Mouse (Mus musculus): ENCODE results near the gene Pom121.

GRCm38 (mm10) chr5:135433861-135434260 is 39.5 kb upstream of the Pom121 start:
- no peak for TF ChIP-seq CTCF (IDR thresholded peaks at IDR 0.05; ENCODE audit: low read depth, low read length)
- no peak for TF ChIP-seq POLR2AphosphoS5 (IDR thresholded peaks at IDR 0.05; ENCODE audit: insufficient replicate concordance, low read depth, low read length)
- no peak for TF ChIP-seq GATA2 (IDR thresholded peaks at IDR 0.05; ENCODE audit: borderline replicate concordance, low read depth, low read length)
- TF ChIP-seq TAL1 (conservative IDR thresholded peaks at IDR 0.05; ENCODE audit: low read depth, low read length): no peak
